Mouse (Mus musculus): Measurements from ENCODE around the gene Tob2.

Gene Tob2

GRCm38 (mm10) chr15:81838554-81839235 lies 19.9 kb downstream of the Tob2 start:
- DNase-seq (ENCODE audit: low read depth, low spot score), result no peak

GRCm38 (mm10) chr15:81836966-81837920 lies 21.4 kb downstream of the Tob2 start:
- no peak for DNase-seq (ENCODE audit: low read depth, low spot score)

DNA sequence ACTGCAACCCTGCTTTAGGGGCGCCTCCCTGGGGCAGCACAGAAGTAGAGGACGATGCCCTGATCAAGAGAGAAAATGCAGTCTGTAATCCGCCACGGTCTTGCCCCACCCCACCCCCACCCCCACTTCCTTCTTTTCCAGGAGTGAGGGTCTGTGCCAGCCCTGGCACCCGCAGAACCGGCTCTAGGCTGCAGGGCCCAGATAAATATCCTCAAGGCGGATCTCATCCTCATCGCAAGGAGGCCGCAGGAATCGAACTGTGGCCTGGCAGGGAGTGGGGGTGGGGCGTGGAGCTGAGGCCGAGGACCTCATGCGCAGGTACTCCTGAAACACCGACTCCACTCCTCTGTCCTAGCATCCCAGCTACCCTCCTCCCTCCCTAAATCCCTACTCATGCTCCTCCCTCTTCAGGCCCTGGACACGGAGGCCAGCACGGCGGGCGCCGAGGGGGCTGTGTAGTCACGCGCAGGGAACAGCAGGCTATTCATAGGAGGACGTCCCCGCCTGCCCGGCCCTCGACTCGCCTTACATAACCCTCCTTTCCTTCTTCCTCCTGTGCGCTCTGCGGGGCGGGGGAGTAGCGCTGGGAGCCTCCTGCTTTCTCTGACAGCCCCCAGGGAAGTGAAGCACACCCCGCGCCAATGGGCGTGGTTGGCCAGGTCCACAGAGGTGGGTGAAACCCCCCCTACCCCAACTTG lies 22.3 kb downstream of the Tob2 start:
- DNase-seq (ENCODE audit: low read depth, low spot score), result peak; percentile 54

- DNase-seq (ENCODE audit: low read depth, low spot score), result no peak
Observed at GRCm38 (mm10) chr15:81835007-81835880, 23.4 kb downstream of the Tob2 start.

GRCm38 (mm10) chr15:81834171-81834841 lies 24.3 kb downstream of the Tob2 start:
- DNase-seq (ENCODE audit: low read depth, low spot score), result no peak

DNA sequence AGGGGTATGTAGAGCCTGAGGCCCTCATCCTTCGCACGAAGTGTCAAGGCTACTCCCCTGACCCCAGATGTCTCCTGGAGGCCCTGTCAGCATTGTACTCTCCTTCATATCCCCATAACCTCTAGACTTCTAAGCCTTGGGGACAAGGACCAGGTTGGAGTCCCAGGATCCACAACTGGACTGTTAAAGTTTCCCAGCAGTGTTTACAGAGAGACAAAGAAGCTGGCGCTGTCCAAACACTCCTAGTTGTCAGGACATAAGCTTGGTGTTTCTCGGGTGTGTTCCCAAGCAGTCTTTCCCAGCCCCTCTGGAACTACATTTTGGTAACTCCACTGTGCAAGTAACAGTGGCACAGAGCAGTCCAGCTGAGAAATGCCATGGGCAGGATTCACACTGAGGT lies 25.1 kb downstream of the Tob2 start:
- DNase-seq (ENCODE audit: low read depth, low spot score), result no peak

DNA sequence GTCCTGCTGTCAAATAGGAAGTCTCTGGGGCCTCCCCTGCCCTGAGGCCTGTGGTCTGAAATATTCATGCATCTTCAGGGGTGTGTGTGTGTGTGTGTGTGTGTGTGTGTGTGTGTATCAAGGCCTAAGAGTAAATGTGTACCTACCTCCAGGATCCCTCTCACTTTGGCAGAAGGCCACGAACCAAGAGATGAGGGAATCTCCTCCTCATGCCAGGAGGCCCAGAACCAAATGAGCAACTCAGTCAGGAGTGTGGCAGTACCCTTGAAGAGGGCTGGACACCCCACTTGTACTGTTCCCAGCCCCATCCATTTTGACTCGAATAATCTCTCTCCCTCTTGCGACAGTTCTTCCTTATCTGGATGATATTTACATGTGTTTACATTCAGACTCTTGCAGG lies 26.4 kb downstream of the Tob2 start:
- DNase-seq (ENCODE audit: low read depth, low spot score), result no peak

- DNase-seq (ENCODE audit: low read depth, low spot score), result peak; percentile 88
Observed at GRCm38 (mm10) chr15:81831136-81831825, 27.3 kb downstream of the Tob2 start.

DNA sequence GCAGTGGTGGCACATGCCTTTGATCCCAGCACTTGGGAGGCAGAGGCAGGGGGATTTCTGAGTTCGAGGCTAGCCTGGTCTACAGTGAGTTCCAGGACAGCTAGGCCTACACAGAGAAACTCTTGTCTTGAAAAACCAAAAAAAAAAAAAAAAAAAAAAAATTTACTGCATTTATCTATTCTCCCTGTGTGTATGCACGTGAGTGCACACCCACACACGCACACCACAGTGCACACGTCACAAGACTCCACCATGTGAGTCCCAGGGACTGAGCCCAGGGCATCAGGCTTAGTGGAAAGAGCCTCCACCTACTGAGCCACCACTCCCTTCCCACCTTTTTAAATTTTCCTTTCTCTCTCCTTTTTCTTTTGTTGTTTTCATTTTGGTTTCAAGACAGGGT lies 28.1 kb downstream of the Tob2 start:
- DNase-seq (ENCODE audit: low read depth, low spot score), result no peak

DNA sequence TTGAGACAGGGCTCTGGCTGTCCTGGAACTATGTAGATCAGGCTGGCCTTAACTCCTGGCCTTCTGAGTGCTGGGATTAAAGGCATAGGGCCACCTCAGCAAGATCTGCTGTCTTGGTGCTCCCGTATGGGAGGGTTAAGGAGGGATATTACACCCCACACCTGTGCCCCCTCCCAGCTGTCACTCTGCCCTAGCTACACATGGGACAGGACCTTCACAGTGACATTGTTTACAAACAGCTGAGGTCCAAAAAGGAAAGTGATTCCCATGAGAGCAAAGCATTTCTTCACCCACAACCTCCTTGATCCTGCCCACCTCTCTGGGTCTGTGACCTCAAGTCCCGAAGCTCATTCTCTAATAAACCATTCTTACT lies 29.4 kb downstream of the Tob2 start:
- no peak for DNase-seq (ENCODE audit: low read depth, low spot score)

- DNase-seq (ENCODE audit: low read depth, low spot score), result no peak
Observed at GRCm38 (mm10) chr15:81828426-81829207, 30.0 kb downstream of the Tob2 start.

DNA sequence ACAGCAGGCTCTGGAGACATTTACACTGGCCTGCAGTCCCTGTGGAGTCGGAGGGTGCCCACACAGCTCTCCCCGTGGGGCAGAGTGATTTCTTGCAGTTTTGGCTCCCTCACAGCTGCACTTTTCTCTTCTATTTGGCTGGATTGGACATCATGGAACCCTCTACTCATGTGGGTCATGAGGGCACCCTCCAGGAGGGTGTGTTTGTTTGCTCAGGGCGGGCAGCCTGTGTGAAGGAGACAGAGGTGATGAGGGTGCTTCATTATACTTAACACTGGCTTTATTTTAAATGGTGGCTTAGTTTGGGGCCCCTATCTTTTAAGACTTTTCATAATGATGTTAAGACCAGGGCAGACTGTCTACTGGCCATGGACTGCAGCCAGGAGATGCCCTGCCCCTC lies 33.8 kb downstream of the Tob2 start:
- DNase-seq (ENCODE audit: low read depth, low spot score), result no peak

DNA sequence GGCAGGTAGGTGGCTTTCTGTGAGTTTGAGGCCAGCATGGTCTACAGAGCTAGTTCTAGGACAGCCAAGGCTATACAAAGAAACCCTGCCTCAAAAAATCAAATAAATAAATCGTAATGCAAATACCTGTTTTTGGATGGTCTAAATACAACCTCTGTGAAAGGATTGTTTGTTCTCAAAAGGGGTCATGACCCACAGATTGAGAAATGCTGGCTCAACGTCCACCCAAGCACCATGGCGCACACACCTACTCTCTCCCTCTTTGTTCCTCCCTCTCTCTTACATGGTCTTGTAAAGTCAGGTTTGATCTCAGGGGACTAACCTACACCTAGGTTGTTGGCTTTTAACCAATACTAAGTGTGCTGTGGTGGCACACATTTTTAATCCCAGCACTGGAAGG lies 36.0 kb downstream of the Tob2 start:
- DNase-seq (ENCODE audit: low read depth, low spot score), result no peak

- DNase-seq (ENCODE audit: low read depth, low spot score), result no peak
Observed at GRCm38 (mm10) chr15:81818404-81818803, 40.2 kb downstream of the Tob2 start.

- DNase-seq (ENCODE audit: low read depth, low spot score), result no peak
Observed at GRCm38 (mm10) chr15:81814716-81815370, 43.8 kb downstream of the Tob2 start.

DNA sequence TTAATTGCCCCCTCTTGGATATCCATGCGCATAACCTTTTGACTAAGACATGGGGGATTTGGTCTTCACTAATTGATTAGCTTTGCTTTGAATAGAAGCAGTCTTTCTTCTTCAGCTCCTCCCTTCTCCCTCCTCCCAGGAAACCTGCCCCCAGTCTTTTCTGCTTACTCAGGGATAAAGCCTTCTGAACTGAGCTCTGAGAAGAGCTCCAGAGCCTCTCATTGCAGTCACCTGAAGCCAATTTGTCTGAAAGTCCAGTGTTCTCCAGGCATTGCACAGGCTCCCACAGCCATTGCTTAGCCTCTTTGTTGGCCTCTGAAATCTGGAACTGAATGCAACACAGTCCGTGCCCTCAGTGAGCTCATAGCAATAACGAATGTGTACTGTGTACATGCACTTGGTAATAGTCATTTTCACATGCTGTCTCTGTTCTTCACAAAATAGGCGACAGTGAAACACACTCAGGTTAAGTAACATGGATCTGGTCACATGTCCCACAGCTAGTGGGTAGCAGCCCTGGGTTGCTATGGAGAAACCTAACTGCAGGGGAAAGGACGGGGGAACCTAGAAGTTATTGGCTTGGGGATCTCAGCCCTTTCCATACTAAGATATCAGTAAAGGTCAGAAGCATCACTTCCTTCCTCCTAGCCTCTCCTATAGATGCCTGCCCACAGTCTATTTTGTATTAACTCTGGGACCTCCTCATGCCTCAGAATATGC lies 44.5 kb downstream of the Tob2 start:
- DNase-seq (ENCODE audit: low read depth, low spot score), result no peak

DNA sequence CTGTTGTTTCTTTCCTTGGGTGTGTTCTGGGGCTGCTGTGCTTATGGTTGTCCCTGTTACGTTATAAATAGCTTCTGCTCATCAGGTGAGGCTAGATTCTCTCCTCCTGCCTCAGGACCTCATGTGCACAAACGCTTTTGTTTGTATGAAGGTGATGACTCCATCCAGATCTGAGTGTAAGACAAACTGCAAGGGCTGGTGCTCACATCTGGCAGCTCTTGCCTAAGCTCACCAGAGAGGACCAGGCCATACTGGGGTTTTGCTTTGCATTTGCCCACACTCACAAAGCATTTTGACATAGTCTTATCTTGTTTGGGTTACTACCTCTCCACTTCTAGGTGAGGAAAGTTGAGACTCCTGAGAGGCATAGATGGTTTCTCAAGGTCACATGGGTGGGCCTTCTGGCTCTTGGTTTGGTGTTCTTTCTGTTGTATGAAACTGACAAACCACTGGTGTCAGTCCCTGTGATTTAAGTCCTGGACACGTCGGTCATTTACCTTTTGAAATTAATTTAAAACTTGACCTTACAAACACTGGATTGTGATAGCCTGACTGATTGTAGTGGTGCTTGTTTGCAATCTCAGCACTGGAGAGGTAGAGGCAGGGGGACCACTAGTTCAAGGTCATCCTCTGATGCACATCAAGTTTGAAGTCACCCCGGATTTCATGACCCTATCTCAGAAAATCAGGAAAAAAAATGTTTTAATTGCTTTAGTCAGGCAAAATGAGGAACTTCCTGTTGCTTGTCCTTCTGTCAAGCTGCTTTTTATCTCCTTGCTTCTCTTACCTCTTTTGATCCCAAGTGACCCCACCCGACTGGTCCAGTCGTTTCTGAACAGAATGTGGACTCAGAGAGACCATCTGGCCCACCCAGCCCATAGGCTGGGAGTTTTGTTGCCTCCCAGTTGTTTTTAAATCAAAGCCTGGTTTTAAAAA lies 45.6 kb downstream of the Tob2 start:
- no peak for DNase-seq (ENCODE audit: low read depth, low spot score)

All from retina, adult 2 months (tissue).